ENCODE assay signal across 9 mouse cellular contexts in genomic region chr7:80995266-80996146, GRCm38 (mm10). TPM values are rescaled to one million over a fixed set of nuclear protein-coding genes. Genes with fewer than 3 reads are reported as not detected.
DNase-seq lines count a peak whose midpoint lies in the region; ATAC-seq lines count a peak whose summit lies in the region.
"Had no signal": no experiment of that assay in that cellular context is flagged by ENCODE, and none has a peak within 500 bp of the region (broad histone marks: within the 10 kb centered on the region; RNA-seq: fewer than 3 reads in every experiment).

No protein-coding gene starts in this region.

- ATAC-seq in heart, embryonic 12.5 days (ENCODE audit: insufficient number of reproducible peaks, low FRiP score), result no peak
- ATAC-seq in intestine, embryonic 16.5 days, result no peak
- no peak for ATAC-seq in midbrain, embryonic 16.5 days

- H3K4me2 ChIP-seq in heart, embryonic 12.5 days, result peak overlapping the region; percentile 75
- H3K4me2 ChIP-seq in intestine, embryonic 16.5 days (ENCODE audit: low read depth, low read length), result peak overlapping the region; percentile 90
- H3K4me2 ChIP-seq in midbrain, embryonic 16.5 days (ENCODE audit: low read length), result peak overlapping the region; percentile 68

- no peak overlapping the region for H3K27ac ChIP-seq in heart, embryonic 12.5 days (ENCODE audit: poor library complexity, severe bottlenecking)
- peak overlapping the region; percentile 37; the same call in 1 of the 2 replicates for H3K27ac ChIP-seq in brown adipose tissue, adult 24 weeks (replicated peaks; ENCODE audit: low read depth, low read length)
- H3K27ac ChIP-seq in intestine, embryonic 16.5 days (ENCODE audit: low read length), result peak overlapping the region; percentile 53
- H3K27ac ChIP-seq in midbrain, embryonic 16.5 days (ENCODE audit: low read length), result no peak overlapping the region

- peaks cover 4% of the 10 kb centered on the region; the same call in 1 of the 2 replicates for H3K36me3 ChIP-seq in heart, embryonic 12.5 days
- no peaks in the 10 kb centered on the region for H3K36me3 ChIP-seq in intestine, embryonic 16.5 days (ENCODE audit: control insufficient read depth, insufficient read depth, low read length)
- no peaks in the 10 kb centered on the region for H3K36me3 ChIP-seq in midbrain, embryonic 16.5 days (ENCODE audit: control insufficient read depth, insufficient read depth, low read length)

- no peak overlapping the region for H3K4me3 ChIP-seq in heart, embryonic 12.5 days
- H3K4me3 ChIP-seq in brown adipose tissue, adult 24 weeks (ENCODE audit: insufficient read depth, low read depth, low read length), result peak overlapping the region; percentile 32
- peak overlapping the region; percentile 97; the same call in 1 of the 2 replicates for H3K4me3 ChIP-seq in intestine, embryonic 16.5 days (ENCODE audit: low read length)
- H3K4me3 ChIP-seq in midbrain, embryonic 16.5 days (ENCODE audit: low read depth, low read length), result no peak overlapping the region

- intact Hi-C loops in left cerebral cortex, postnatal 36 days (cut with DNase I), result no loop called here

- no peaks in the 10 kb centered on the region for H3K9me3 ChIP-seq in heart, embryonic 12.5 days (replicated peaks)
- no peaks in the 10 kb centered on the region for H3K9me3 ChIP-seq in intestine, embryonic 16.5 days (ENCODE audit: control insufficient read depth, low read length)
- no peaks in the 10 kb centered on the region for H3K9me3 ChIP-seq in midbrain, embryonic 16.5 days (replicated peaks; ENCODE audit: control insufficient read depth, low read length, poor library complexity, severe bottlenecking)

- no peaks in the 10 kb centered on the region for H3K27me3 ChIP-seq in heart, embryonic 12.5 days (replicated peaks)
- no peaks in the 10 kb centered on the region for H3K27me3 ChIP-seq in intestine, embryonic 16.5 days (replicated peaks; ENCODE audit: control insufficient read depth, insufficient read depth, low read length)
- H3K27me3 ChIP-seq in midbrain, embryonic 16.5 days (ENCODE audit: control insufficient read depth, insufficient read depth, low read depth, low read length), result no peaks in the 10 kb centered on the region

- peaks cover 36% of the 10 kb centered on the region for H3K4me1 ChIP-seq in heart, embryonic 12.5 days (replicated peaks)
- peaks cover 23% of the 10 kb centered on the region; the same call in 1 of the 2 replicates for H3K4me1 ChIP-seq in brown adipose tissue, adult 24 weeks (ENCODE audit: control insufficient read depth, insufficient read depth, insufficient read length, low read length)
- peaks cover 29% of the 10 kb centered on the region for H3K4me1 ChIP-seq in intestine, embryonic 16.5 days (ENCODE audit: control insufficient read depth, insufficient read depth, low read length)
- H3K4me1 ChIP-seq in midbrain, embryonic 16.5 days (ENCODE audit: control insufficient read depth, insufficient read depth, low read length), result peaks cover 26% of the 10 kb centered on the region

- H3K9ac ChIP-seq in heart, embryonic 12.5 days, result no peak overlapping the region
- no peak overlapping the region for H3K9ac ChIP-seq in intestine, embryonic 16.5 days (ENCODE audit: low read depth, low read length)
- H3K9ac ChIP-seq in midbrain, embryonic 16.5 days (ENCODE audit: low read depth, low read length), result no peak overlapping the region

- 39% methylated on average over 3 of the region's 3 CpGs for whole genome bisulfite sequencing in heart, embryonic 12.5 days
- 43% methylated on average over 3 of the region's 3 CpGs for WGBS in intestine, embryonic 16.5 days
- 65% methylated on average over 3 of the region's 3 CpGs for WGBS in midbrain, embryonic 16.5 days

- DNase-seq in heart, postnatal 4 days, result no peak
- DNase-seq in adrenal gland, adult 2 months, result no peak
- DNase-seq in cerebellum, adult 9-10 months, result no peak
- DNase-seq in left cerebral cortex, postnatal 36 days (ENCODE audit: low spot score in 2 of 2), result no peak
- DNase-seq: kidney, postnatal 25 days had no signal

RNA-seq across cellular contexts. Expression of gene Zfp592, which starts 2.0 kb away (rescaled TPM):
- polyA plus RNA-seq in heart, embryonic 12.5 days (2016; fragmentation: Nextera tagmentation; extraction: Ambion mirVana), result 15.2 and 18.1 TPM in 2 replicates
- 10 to 100 TPM; 18.4 to 23.6 TPM for total RNA-seq in heart, postnatal 4 days (2021)
- 14.3 and 15.6 TPM in 2 replicates for polyA plus RNA-seq in brown adipose tissue, adult 24 weeks (2012; ENCODE audit: insufficient read depth, insufficient read length, missing spikeins)
- polyA plus RNA-seq in intestine, embryonic 16.5 days (2015; fragmentation: Nextera tagmentation; extraction: Ambion mirVana), result 9.9 and 12.4 TPM in 2 replicates
- 10.2 and 10.6 TPM in 2 replicates for polyA plus RNA-seq in midbrain, embryonic 16.5 days (2015; fragmentation: Nextera tagmentation; extraction: Ambion mirVana)
- 10 to 100 TPM; 22.6 to 36.1 TPM for total RNA-seq in adrenal gland, adult 2 months (2021)
- polyA plus RNA-seq in adrenal gland, adult 2 months (2012; rRNA removed), result 13.0 and 13.9 TPM in 2 replicates
- total RNA-seq in left cerebral cortex, postnatal 36 days (2021), result 10 to 100 TPM; 21.3 to 22.4 TPM

RNA-seq across cellular contexts. Expression of gene Sec11a, which starts 47.9 kb away (rescaled TPM):
- polyA plus RNA-seq in heart, embryonic 12.5 days (2016; fragmentation: Nextera tagmentation; extraction: Ambion mirVana), result 145 and 152 TPM in 2 replicates
- total RNA-seq in heart, postnatal 4 days (2021), result 10 to 100 TPM; 61.7 to 71.4 TPM
- 61.2 and 77.2 TPM in 2 replicates for polyA plus RNA-seq in brown adipose tissue, adult 24 weeks (2012; ENCODE audit: insufficient read depth, insufficient read length, missing spikeins)
- 234 and 256 TPM in 2 replicates for polyA plus RNA-seq in intestine, embryonic 16.5 days (2015; fragmentation: Nextera tagmentation; extraction: Ambion mirVana)
- polyA plus RNA-seq in midbrain, embryonic 16.5 days (2015; fragmentation: Nextera tagmentation; extraction: Ambion mirVana), result 156 and 157 TPM in 2 replicates
- total RNA-seq in adrenal gland, adult 2 months (2021), result 100 to 1,000 TPM in 1 of 2 experiments, 10 to 100 TPM in 1; 57.1 to 103 TPM
- 21.9 and 40.8 TPM in 2 replicates for polyA plus RNA-seq in adrenal gland, adult 2 months (2012; rRNA removed)
- 10 to 100 TPM; 42.8 to 48.1 TPM for total RNA-seq in left cerebral cortex, postnatal 36 days (2021)

Comparison
In these comparisons a context has a peak if more than half of its experiments do, and no peak if none do; other contexts are left out.
1. H3K27ac ChIP-seq: peak in brown adipose tissue, adult 24 weeks (single experiment) and intestine, embryonic 16.5 days (single experiment); none in heart, embryonic 12.5 days (single experiment) and midbrain, embryonic 16.5 days (single experiment).
2. H3K4me3 ChIP-seq: peak in brown adipose tissue, adult 24 weeks (single experiment) and intestine, embryonic 16.5 days (single experiment); none in heart, embryonic 12.5 days (single experiment) and midbrain, embryonic 16.5 days (single experiment).
3. Peak in every context shown above with its lines, with median percentiles within 50 percentile points of each other: H3K4me2 ChIP-seq.